Mouse (Mus musculus): ENCODE data around the gene Tex9. TPM values are rescaled to one million over a fixed set of nuclear protein-coding genes. Genes with fewer than 3 reads are reported as not detected.

Gene Tex9
- total RNA-seq, 4 experiments from 2014 or later: 2.0 to 2.6 (median 2.4) TPM

Small RNAs within 50 kb of the gene (microRNA-seq; reads per million reads assigned to microRNA genes)
- not detected for gene Gm28010

Other genes starting within 250 kb of the Tex9 start
- 10 to 100 TPM; 13.9 to 23.0 (median 20.5) TPM for gene Zfp280d, start 217.4 kb downstream of the Tex9 start, total RNA-seq (2022)
- under 1 TPM in 3 of 4 experiments, not detected in 1; 0.12 to 0.22 (median 0.14) TPM for gene Mns1, start 54.2 kb downstream of the Tex9 start, total RNA-seq (2022)
- 1 to 10 TPM; 7.4 to 8.9 (median 8.7) TPM for gene Rfx7, start 40.0 kb upstream of the Tex9 start, total RNA-seq (2022)
- gene Nedd4, start 170.1 kb upstream of the Tex9 start, total RNA-seq (2022): 100 to 1,000 TPM; 344 to 366 (median 354) TPM